Mouse (Mus musculus) ovary, adult 18-20 months (tissue): ENCODE measurements around the gene Tnrc6c.

ENCODE experiments used
- DNase-seq: peaks from one replicate; pipeline ENCODE4 v3.0.0; 2022; ENCODE audit warnings: low spot score, mixed read lengths

The Tnrc6c gene

GRCm38 (mm10) chr11:117792281-117792888 lies 138.3 kb downstream of the Tnrc6c start:
- DNase-seq = no peak

- DNase-seq = no peak
Measured at GRCm38 (mm10) chr11:117794035-117794551, 140.0 kb downstream of the Tnrc6c start.

- no peak for DNase-seq
Measured at GRCm38 (mm10) chr11:117796954-117797353, 142.9 kb downstream of the Tnrc6c start.

GRCm38 (mm10) chr11:117797511-117798159 lies 143.5 kb downstream of the Tnrc6c start, which contains the start of gene 6030468B19Rik:
6030468B19Rik (plus strand) TSS chr11:117797660.
- no peak for DNase-seq

- DNase-seq = no peak
Measured at GRCm38 (mm10) chr11:117798160-117798541, 144.1 kb downstream of the Tnrc6c start.

- no peak for DNase-seq
Measured at GRCm38 (mm10) chr11:117799174-117799573, 145.1 kb downstream of the Tnrc6c start.

- DNase-seq = no peak
Measured at GRCm38 (mm10) chr11:117800038-117800437, 145.9 kb downstream of the Tnrc6c start.

- DNase-seq = no peak
Measured at GRCm38 (mm10) chr11:117801650-117802049, 147.6 kb downstream of the Tnrc6c start.

- no peak for DNase-seq
Measured at GRCm38 (mm10) chr11:117803166-117803688, 149.1 kb downstream of the Tnrc6c start.

GRCm38 (mm10) chr11:117806781-117807180 lies 152.7 kb downstream of the Tnrc6c start:
- DNase-seq = no peak

GRCm38 (mm10) chr11:117809407-117810311 lies 155.6 kb downstream of the Tnrc6c start, which contains the start of the genes Gm20708 and Syngr2:
Gm20708 (plus strand) TSS chr11:117809668.
Syngr2 (plus strand) TSS chr11:117809668.
- DNase-seq = peak; percentile 49

GRCm38 (mm10) chr11:117810401-117811046 lies 156.4 kb downstream of the Tnrc6c start:
- DNase-seq = peak; percentile 80
